Mouse (Mus musculus) Muller cell, postnatal 12 days (primary cell): Measurements from ENCODE around the gene Mrnip.
"Not testable (repeated sequence)": the region's sequence is repeated elsewhere in the genome, so short reads cannot be mapped to it uniquely, and the experiment has no call there.

Source experiments
- DNase-seq: peaks from one replicate; pipeline ENCODE4 v3.0.0-alpha.2; 2015; ENCODE audit errors: inconsistent ontology term

Gene Mrnip

DNA sequence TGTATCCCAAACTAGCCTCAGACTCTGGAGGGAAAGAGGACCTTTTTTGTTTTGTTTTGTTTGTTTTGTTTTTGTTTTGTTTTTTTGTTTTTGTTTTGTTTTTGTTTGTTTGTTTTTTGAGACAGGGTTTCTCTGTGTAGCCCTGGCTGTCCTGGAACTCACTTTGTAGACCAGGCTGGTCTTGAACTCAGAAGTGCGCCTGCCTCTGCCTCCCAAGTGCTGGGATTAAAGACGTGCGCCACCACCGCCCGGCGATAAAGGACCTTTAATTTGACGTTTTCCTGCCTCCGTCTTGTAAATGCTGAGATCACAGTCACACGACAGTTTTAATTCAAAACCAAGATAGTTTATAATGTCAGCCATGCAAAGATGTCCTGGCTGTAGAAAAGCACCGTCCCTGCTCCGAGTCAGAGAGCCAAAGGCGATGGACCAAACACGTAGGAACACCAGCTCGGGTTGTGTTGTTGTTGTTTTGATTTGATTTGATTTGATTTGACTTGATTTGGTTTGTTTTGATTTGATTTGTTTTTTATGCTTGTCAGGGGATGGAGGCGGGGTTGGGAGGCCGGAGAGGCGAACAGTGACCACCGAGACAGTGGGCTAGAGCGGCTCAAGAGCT is at the start of gene Mrnip:
Mrnip (plus strand) TSS at position 334 of the 619 bp plus-strand sequence.
- DNase-seq: not testable (repeated sequence)

GRCm38 (mm10) chr11:50127781-50128180 is 46.5 kb upstream of the Mrnip start:
- no peak for DNase-seq

DNA sequence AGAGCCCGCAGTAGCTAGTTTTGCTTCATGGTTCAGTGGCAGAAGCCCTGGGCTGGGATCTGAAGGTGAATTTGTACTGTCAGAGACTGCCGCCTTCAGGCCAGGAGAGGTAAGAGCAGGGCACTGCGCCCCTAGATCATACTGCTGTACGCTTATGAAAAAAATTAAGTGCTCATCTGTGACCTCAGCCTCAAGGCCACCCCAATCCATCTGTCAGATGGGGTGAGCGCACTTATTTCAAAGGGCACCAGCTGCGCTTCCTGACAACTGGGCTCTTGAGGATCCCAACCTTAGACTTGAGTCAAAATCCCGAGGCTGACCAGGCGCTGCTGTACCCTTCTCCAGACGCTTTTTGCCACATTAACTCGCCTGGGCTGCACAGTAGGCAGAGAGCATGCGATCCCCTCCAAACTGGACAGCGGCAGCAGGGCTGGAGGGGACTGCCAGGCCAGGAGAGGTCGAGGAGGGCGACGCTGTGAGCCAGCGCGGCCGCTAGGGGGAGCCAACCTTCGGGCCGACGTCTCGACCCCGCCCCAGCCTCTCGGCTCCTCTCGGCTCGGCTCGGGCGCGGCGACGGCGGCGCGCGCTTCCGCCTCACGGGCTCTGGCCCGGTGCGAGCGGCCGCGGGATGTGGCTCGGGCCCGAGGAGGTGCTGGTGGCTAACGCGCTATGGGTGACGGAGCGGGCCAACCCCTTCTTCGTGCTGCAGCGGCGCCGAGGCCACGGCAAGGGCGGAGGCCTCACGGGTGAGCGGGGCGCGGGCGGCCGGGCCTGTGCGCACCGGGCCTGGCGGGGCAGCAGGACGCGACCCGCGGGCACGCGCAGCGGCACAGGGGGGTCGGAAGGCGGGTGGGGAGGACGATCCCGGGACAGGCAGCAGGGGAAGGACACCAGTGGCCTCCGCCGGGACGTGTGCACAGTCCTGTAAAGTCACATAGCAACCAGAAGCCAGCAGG is 43.2 kb upstream of the Mrnip start, which contains the start of gene Tbc1d9b:
Tbc1d9b (plus strand) TSS at position 586 of the 956 bp plus-strand sequence.
- peak; percentile 92 for DNase-seq

GRCm38 (mm10) chr11:50131801-50132201 is 42.4 kb upstream of the Mrnip start:
- DNase-seq: no peak

- no peak for DNase-seq
These were observed 42.0 kb upstream of the Mrnip start for GRCm38 (mm10) chr11:50132265-50132664.

DNA sequence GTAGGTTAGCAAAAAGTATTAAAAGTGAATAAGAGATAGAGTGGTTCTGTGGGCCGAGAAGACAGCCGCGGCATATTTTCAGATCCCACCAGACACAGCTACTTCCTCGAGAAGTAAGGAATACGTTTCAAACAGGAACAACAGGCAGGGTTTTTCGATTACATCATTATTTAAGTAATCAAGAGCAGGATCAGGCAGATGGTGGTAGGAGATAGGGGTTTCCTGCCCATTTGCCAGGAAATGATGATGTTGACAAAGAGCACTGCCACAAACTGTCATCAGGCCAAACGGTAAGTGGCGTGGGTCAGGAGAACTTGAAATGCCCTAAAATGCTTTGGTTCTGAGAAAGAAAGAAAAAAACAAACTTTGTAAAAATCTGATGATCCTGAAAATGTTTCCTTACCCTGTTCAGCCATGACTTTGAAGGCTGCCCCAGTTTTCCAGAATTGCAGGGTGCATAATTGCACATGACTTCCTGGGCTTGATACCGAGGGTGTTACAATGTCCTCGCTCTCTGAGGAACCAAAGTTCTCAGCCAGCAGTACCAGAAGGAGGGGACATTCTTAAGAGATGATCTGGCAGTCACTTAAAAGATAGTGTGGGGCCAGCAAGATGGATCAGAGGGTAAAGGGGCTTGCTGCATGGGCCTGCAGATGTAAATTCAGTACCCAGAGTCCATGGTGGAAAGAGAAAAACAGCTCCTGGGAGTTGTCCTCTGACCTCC is 39.9 kb upstream of the Mrnip start:
- DNase-seq: no peak

DNA sequence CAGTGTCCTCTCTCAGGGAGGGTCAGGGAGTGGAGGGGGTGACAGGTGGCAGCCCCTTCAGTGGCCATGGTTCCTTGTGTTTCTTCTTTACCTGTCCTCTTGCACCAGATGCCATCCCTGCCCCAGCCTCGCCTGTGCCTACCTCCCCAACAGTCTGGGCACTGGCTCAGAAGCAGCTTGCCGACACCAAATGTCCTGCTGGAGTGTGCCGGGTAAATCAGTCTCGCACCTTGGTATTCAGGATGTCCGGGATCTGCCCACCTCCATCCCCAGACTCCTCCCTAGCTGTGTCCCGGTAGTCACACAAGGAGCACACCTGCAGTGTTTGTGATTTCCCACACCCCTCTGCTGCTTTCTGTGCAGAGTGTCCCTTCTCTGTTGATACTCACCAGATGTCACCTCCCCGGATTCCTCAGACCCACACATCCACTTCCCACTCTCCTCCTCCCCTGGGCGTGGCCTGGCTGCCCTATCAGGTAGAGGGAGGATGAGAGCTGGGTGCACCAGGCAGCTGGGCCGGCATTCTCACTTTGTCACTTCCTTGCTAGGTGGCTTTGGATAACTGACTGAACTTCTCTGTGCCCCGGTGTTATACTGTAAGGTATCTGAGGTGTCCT is 35.9 kb upstream of the Mrnip start:
- DNase-seq: no peak

- DNase-seq: no peak
These were observed 34.7 kb upstream of the Mrnip start for GRCm38 (mm10) chr11:50139571-50139970.

DNA sequence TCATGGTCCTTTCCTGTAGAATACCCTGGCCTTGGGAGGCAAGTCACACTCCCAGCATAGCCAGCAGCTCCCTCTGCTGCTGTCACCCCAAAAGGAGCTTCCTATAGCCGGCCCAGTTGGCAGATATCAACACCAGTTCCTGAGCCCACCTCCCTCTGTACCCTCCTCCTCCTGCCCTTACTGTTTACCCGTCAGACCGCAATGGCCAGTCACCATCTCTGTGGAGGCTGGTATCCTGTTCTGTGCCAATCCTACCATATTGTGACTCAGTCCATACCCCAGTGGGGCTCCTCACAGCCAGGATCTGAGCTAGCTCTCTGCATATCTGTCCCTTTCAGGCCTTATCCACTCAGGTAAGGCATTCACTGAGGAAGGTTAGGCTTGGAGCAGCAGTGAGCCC is 28.7 kb upstream of the Mrnip start:
- no peak for DNase-seq

GRCm38 (mm10) chr11:50146121-50146520 is 28.1 kb upstream of the Mrnip start:
- DNase-seq: no peak

DNA sequence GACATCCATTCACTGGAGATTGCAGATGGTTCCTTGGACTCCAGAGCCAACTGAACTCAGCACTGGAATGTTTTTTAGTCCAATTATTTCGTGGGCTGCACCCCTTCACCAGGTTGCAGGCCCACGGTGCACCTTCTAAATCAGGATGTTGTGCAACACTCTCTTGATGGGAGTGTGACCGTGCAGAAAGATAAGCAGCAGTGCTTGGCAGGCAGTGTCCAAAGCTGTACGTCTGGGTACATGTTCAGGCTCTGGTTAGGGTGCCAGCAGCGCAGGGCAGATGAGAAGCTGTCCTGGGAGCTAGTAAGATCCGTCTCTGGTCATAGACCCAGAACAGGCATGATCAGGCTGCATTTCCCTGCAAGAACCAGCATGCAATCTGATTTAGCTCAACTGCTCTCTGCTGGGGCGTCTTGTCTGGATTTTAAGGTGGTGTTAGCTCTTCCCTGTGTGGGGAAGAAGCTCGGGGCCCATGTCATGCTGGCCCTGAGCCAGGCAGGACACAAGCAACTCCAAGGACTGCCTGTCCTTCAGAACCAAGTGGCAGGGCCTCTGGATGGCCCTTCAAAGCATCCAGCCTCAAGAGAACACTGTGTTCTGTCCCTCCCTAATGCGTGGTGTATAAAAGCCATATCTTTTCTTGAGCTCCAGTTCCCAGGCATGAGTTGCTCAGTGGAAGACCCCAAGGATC is 26.8 kb upstream of the Mrnip start:
- DNase-seq: no peak

DNA sequence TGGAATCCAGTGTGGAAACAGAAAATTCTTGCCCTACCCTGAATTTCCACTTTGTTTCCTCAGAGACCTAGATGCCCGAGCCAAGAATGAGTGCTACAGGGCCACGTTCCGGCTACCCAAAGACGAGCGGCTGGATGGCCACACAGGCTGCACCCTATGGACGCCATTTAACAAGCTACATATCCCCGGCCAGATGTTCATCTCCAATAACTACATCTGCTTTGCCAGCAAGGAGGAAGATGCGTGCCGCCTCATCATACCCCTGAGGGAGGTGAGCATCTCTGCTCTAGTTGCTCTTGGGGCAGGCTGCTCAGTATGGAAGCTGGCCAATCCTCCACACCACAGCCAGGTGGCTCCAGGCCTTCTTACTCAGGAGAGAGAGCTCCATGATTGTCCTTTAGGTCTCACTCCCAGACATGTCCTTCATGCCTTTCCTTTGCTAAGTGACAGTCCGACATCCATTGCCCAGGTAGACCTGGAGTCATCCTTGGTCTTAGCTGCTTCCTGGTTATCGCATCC is 26.2 kb upstream of the Mrnip start:
- DNase-seq: no peak

GRCm38 (mm10) chr11:50149200-50149599 is 25.0 kb upstream of the Mrnip start:
- DNase-seq: no peak

DNA sequence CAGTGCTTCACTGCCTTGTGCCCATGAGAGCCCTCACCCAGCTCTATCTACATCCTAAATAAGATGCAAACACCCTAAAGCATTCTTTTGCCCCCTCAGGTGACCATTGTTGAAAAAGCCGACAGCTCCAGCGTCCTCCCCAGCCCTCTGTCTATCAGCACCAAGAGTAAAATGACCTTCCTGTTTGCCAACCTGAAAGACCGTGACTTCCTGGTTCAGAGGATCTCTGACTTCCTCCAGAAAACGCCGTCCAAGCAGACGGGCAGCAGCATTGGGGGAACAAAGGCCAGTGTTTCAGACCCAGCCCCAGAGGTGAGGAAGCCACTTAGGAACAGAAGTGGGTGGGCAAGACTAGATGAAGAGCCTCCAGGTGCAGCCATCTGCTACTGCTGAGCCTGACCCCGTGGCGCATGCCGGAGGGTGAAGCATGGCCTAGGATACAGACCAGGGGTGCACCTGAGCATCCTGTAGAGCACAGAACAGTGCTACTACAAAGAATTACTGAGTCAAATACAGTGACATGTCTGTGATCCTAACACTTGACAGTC is 24.6 kb upstream of the Mrnip start:
- DNase-seq: no peak

DNA sequence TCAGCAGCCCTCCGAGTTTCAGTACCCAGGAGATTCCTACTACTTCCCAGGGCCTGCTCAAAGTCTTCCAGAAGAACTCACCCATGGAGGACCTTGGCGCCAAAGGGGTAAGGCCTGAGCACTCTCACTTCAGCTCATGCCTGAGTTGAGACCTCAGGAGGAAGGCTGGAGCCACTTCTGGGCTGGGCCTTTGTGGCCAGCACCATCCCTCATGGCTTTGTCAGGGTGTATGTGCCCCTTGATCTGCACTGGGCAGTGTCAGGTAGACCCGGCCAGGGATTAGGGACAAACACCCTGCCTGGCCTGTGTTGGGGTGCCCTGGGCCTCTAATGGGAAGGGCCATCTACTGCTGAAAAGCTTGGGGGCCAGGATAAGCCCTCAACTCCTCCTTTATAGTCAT is 22.9 kb upstream of the Mrnip start:
- DNase-seq: no peak

GRCm38 (mm10) chr11:50154166-50154565 is 20.1 kb upstream of the Mrnip start:
- no peak for DNase-seq

- peak; percentile 58 for DNase-seq
These were observed 19.3 kb upstream of the Mrnip start for GRCm38 (mm10) chr11:50154777-50155520.

DNA sequence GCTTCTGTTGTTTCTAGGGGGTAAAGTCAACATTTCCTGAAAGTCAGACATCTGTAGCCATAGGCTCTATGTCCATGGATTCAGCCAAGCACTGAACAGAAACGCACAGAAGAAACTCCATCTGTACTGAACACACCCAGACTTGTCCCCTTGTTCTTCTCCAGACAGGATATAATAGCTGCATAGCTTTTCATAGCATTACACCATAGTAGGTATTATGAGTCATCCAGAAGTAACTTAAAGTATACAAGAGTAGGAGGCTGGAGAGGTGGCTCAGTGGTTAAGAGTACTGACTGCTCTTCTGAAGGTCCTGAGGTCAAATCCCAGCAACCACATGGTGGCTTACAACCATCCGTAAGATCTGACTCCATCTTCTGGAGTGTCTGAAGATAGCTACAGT is 18.5 kb upstream of the Mrnip start:
- peak; percentile 9 for DNase-seq

DNA sequence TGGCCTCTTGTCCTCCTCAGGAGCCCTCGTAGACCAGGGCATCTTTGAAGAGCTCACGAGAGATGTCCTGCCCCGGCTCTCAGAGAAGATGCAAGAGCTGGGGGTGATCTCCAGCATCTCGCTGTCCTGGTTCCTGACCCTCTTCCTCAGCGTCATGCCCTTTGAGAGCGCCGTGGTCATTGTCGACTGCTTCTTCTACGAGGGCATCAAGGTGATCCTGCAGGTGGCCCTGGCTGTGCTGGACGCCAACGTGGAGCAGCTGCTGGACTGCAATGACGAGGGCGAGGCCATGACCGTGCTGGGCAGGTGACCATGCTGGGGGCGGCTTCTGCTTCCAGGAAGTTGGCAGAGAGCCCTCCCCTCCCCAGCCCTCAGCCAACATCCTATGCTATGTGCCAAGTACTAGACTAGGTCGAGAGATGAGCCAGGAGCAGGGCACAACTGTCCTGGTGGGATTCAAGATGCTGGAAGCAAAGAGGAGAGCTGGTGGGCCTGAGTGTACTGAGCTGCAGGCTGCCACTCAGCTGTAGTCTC is 17.5 kb upstream of the Mrnip start:
- no peak for DNase-seq

DNA sequence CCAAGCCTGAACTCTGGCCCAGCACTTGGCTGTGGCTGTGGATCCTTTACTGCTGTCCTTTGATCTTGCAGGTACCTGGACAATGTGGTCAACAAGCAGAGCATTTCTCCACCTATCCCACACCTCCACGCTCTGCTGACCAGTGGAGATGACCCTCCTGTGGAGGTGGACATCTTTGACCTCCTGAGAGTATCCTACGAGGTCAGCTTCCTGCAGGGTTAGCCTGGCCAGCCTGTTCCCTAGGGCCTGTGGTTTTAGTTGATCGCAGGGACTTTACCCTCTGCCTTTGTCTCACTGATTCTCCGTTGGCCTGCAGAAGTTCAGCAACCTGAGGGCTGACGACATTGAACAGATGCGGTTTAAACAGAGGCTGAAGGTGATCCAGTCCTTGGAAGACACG is 15.9 kb upstream of the Mrnip start:
- no peak for DNase-seq
